Mouse (Mus musculus) liver, embryonic 14.5 days (tissue): Measurements from ENCODE around the gene Trim21. TPM values are rescaled to one million over a fixed set of nuclear protein-coding genes. Genes with fewer than 3 reads are reported as not detected.

Experiments used
- ATAC-seq: fragments of 200-750 bp; cut with Nextera tagmentation; 2 replicates; pipeline ENCODE4 v1.8.0; 2017; ENCODE audit warnings: moderate number of reproducible peaks, mild to moderate bottlenecking, moderate library complexity; ENCODE audit not compliant: insufficient read depth
- DNase-seq, 3 experiments: peaks; one replicate each; pipeline ENCODE4 v3.0.0-alpha.2; 2012 to 2013; ENCODE audit warnings: low read depth in 3 of 3, low spot score in 3 of 3
- H3K27ac ChIP-seq: fragments of 300-500 bp; sonication (generic); 2 replicates; pipeline ENCODE4 v1.5.1; 2014; ENCODE audit warnings: moderate library complexity, mild to moderate bottlenecking, control low read depth, inconsistent platforms
- H3K27me3 ChIP-seq: fragments of 300-500 bp; sonication (generic); 2 replicates; pipeline ENCODE4 v1.6.1; 2014; ENCODE audit warnings: mild to moderate bottlenecking, low read length, moderate library complexity; ENCODE audit not compliant: control insufficient read depth, insufficient read depth
- H3K36me3 ChIP-seq: fragments of 300-500 bp; sonication (generic); replicated peaks from 2 replicates; pipeline ENCODE4 v1.6.1; 2014; ENCODE audit warnings: low read depth; ENCODE audit not compliant: control insufficient read depth, insufficient read depth
- H3K4me1 ChIP-seq, 2 experiments: fragments of 200-500 bp in 1 of 2; fragments of 300-500 bp in 1 of 2; sonication (generic) in 1 of 2; replicated peaks; 2 replicates each; pipeline ENCODE4 v1.6.1; 2012 to 2014; ENCODE audit warnings: antibody characterized with exemption in 1 of 2, inconsistent platforms in 1 of 2, low read length in 1 of 2; ENCODE audit not compliant: control insufficient read depth in 2 of 2, insufficient read depth in 2 of 2
- H3K4me2 ChIP-seq: fragments of 300-500 bp; sonication (generic); 2 replicates; pipeline ENCODE4 v1.6.1; 2014; ENCODE audit warnings: low read depth, mild to moderate bottlenecking, control low read depth, moderate library complexity
- H3K4me3 ChIP-seq, 2 experiments: fragments of 200-500 bp in 1 of 2; fragments of 300-500 bp in 1 of 2; sonication (generic) in 1 of 2; 2 replicates each; pipeline ENCODE4 v1.5.1; 2012 to 2014; ENCODE audit warnings: low read depth in 2 of 2, low read length in 2 of 2, mild to moderate bottlenecking in 2 of 2, control low read depth in 1 of 2, inconsistent platforms in 1 of 2, moderate library complexity in 1 of 2; ENCODE audit not compliant: insufficient read depth in 1 of 2
- H3K9ac ChIP-seq: fragments of 300-500 bp; sonication (generic); replicated peaks from 2 replicates; pipeline ENCODE4 v1.6.1; 2014; ENCODE audit warnings: mild to moderate bottlenecking, control low read depth, moderate library complexity
- H3K9me3 ChIP-seq: fragments of 300-500 bp; sonication (generic); 2 replicates; pipeline ENCODE4 v1.6.1; 2016; ENCODE audit warnings: low read length, mixed read lengths; ENCODE audit not compliant: control insufficient read depth
- CTCF ChIP-seq: IDR thresholded peaks from 2 replicates; pipeline ENCODE4 v1.5.1; 2016; ENCODE audit warnings: antibody characterized with exemption, low read depth, control low read depth
- EP300 ChIP-seq: IDR thresholded peaks from 2 replicates; pipeline ENCODE4 v1.6.1; 2016; ENCODE audit warnings: antibody characterized with exemption, low read depth
- WGBS: fragments of 180-500 bp; shearing (Covaris S2); extraction: QIAGEN DNeasy Blood & Tissue Kit; methylation state at CpG from one replicate; pipeline ENCODE4 v1.1.7; 2014; ENCODE audit not compliant: insufficient replicate concordance; 5-methylcytosine and 5-hydroxymethylcytosine counted together
- polyA plus RNA-seq, 2 experiments: library from polyadenylated mRNA; depleted of rRNA in 1 of 2; stranded (reverse) in 1 of 2; unstranded in 1 of 2; fragments of >200 nt; fragmentation: Nextera tagmentation in 1 of 2; extraction: Ambion mirVana in 1 of 2; gene quantifications; 2 replicates each; pipeline versions ENCODE4 v1.2.1 to v1.2.3; 2012 to 2014

Gene Trim21
- polyA plus RNA-seq, 2 experiments, result 0.58 to 3.0 TPM

DNA sequence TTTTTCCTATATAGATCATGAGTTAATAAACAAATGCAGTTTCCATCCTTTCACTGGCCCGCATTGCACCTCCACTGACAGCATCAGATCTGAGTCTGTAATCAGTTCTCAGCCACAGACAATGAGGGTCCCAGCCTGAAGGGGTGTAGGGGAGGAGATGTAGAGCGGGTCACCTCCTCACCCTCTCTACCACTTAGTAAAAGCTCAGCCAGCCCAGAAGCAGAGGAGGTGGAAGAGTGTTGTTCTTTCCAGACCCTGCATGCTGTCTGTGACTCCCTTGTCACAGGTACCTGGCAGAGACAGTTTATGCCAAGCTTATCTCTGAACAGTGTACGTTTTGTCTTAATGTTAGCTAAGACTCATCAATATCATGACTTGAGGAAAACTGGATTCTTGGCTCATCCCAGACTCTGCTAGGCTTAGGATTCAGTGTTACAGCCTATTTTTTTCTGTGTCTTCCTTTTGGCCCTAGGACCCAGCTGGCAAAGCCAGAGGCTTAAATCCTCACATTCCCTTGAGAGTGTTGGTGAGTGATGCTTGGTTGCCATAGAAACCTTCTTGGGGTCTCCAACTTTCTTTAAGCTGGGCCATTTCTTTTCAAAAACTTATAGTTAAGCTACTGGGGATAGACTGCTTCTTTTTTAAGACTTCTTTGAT, 8.0 kb upstream of the Trim21 start:
- no peak overlapping the region for H3K4me2 ChIP-seq
- 60% methylated on average over 3 of the region's 3 CpGs for WGBS
- TF ChIP-seq EP300 (no peak), CTCF (no peak)
- no peaks in the 10 kb centered on the region for H3K9me3 ChIP-seq
- H3K4me1 ChIP-seq, result no peaks in the 10 kb centered on the region
- no peak overlapping the region for H3K9ac ChIP-seq
- H3K36me3 ChIP-seq, result no peaks in the 10 kb centered on the region
- no peaks in the 10 kb centered on the region for H3K27me3 ChIP-seq
- no peak overlapping the region for H3K4me3 ChIP-seq
- DNase-seq (no peak), ATAC-seq (no peak)
- H3K27ac ChIP-seq, result no peak overlapping the region

DNA sequence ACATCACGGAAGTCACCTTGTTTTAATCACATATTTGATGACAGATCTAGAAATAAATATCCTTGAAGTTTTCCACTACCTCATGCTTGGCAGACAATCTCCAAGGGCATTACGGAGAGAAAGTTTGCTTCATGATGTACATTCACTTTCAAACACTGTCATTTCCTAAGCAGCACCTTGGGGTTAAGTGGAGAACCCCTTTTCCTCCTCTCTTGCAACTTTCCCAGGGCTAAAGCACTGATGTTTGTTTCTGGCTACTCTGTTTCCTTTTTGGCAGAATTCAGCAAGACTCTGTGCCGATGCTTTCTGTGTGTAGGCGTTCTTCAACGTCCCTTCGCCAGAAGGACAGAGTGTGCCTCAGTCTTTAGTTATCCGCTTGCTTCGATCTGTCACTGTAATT, 5.9 kb upstream of the Trim21 start, which contains the start of gene Olfr550:
TSS of gene Olfr550 (plus strand) at position 301 of the 400 bp plus-strand sequence.
- DNase-seq (no peak), ATAC-seq (no peak)
- H3K27me3 ChIP-seq, result no peaks in the 10 kb centered on the region
- no peak for TF ChIP-seq EP300
- no peak within 1 kb of the TSS for H3K9ac ChIP-seq
- no peaks in the 10 kb centered on the region for H3K9me3 ChIP-seq
- no peak within 1 kb of the TSS for H3K4me3 ChIP-seq
- no peak within 1 kb of the TSS for H3K4me2 ChIP-seq
- no peaks in the 10 kb centered on the region for H3K4me1 ChIP-seq
- no peaks in the 10 kb centered on the region for H3K36me3 ChIP-seq
- WGBS, result 78% methylated on average over 8 of the region's 8 CpGs
- no peak within 1 kb of the TSS for H3K27ac ChIP-seq

DNA sequence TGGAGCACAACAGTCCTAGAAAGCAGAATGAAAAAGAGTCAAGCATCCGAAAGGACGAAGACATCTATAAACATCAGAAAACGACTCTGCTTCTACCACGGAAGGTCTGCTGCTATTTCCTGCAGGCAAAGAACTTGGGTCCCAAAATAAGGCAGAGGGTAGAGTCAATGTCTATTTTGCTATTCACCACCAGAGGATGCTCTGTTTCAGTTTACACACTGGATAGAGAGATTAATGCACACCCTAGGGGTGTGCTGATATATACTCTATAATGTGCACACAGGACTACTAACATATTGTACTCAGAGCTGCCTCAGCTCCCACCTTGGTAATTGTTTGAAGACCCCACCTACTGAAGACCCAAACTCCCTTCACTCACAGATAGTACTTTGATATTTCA, 933 bp upstream of the Trim21 start:
- TF ChIP-seq EP300 (no peak), CTCF (peak; percentile 18; the same call in 1 of the 2 replicates)
- DNase-seq, result no peak
- Histone ChIP-seq H3K4me1 (peaks cover 0 to 6% of the 10 kb centered on the region in 2 experiments; a peak in 3 of 4 replicates), H3K36me3 (no peaks in the 10 kb centered on the region), H3K4me2 (no peak overlapping the region), H3K9ac (no peak overlapping the region), H3K4me3 (no peak overlapping the region), H3K27me3 (no peaks in the 10 kb centered on the region), H3K9me3 (no peaks in the 10 kb centered on the region), H3K27ac (no peak overlapping the region)
- ATAC-seq, result no peak
- 68% methylated on average over 4 of the region's 4 CpGs for WGBS

DNA sequence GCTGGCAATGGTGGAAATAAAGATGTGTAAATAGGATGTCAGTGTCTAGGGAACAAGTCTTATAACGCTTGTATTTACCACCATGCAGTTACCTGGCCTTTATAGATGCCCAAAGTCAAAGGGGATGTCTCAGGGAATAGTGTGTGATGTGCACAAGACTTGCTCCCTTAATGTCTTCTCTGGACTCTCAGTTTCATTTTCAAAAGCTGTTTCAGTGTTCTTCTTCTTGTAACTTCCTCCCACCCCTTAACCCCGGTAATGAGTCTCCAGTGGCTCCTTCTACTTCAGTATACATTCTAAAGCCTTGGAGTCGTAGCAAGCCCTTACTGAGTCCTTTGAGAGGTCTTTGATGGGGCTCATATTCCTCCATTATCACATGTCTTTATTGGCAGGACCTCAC, 12.0 kb downstream of the Trim21 start:
- no peaks in the 10 kb centered on the region for H3K4me1 ChIP-seq
- no peak for ATAC-seq

DNA sequence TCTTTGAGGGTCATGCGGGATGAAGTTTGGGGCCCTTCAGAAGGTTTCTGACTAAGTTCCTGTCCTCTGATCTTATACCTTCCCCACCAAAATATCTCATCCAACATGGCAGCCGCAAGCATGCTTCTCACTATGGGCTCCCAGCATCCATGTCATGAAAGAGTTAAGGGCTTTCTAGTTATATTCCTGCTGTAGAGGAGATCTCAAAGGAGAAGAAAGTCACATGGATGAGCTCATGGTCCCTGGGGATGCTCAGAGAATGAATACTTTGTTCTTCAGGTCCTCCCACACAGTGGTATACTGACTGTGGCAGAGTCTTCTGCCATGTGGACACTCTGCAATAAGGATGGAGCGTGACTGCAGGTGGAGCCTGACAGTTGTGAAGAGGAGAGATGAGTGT, 15.7 kb downstream of the Trim21 start, which contains the start of gene Olfr549:
TSS of gene Olfr549 (plus strand) at position 301 of the 400 bp plus-strand sequence.
- WGBS, result 65% methylated on average over 3 of the region's 3 CpGs
- H3K4me3 ChIP-seq, result no peak within 1 kb of the TSS
- no peak within 1 kb of the TSS for H3K9ac ChIP-seq
- H3K4me1 ChIP-seq, result no peaks in the 10 kb centered on the region
- H3K27me3 ChIP-seq, result no peaks in the 10 kb centered on the region
- H3K9me3 ChIP-seq, result no peaks in the 10 kb centered on the region
- TF ChIP-seq CTCF (no peak), EP300 (no peak)
- H3K27ac ChIP-seq, result no peak within 1 kb of the TSS
- ATAC-seq (no peak), DNase-seq (no peak)
- no peaks in the 10 kb centered on the region for H3K36me3 ChIP-seq
- H3K4me2 ChIP-seq, result no peak within 1 kb of the TSS

More for the DNA sequence above, 12.0 kb downstream of the Trim21 start:
- Histone ChIP-seq H3K4me3 (no peak overlapping the region), H3K4me2 (no peak overlapping the region), H3K27me3 (no peaks in the 10 kb centered on the region), H3K9ac (no peak overlapping the region), H3K36me3 (no peaks in the 10 kb centered on the region), H3K9me3 (no peaks in the 10 kb centered on the region), H3K27ac (no peak overlapping the region)
- DNase-seq, result no peak
- 44% methylated on average over 3 of the region's 3 CpGs for WGBS
- no peak for TF ChIP-seq EP300
- TF ChIP-seq CTCF, result no peak
